Mouse (Mus musculus) thymus, postnatal 10 days (tissue): ENCODE measurements at regions not wholly inside any gene's neighbourhood (a gene's known extent, or its start where the extent isn't known, plus 50 kb on each side); places are given as distances from the start of the nearest gene placed in this dataset.
"Not testable (repeated sequence)": the region's sequence is repeated elsewhere in the genome, so short reads cannot be mapped to it uniquely, and the experiment has no call there.

ENCODE experiments used
- DNase-seq, 2 experiments: peaks; one replicate each; pipeline ENCODE4 v3.0.0; 2021; ENCODE audit warnings: low spot score in 2 of 2

- DNase-seq, result no peak
Measured at GRCm38 (mm10) chr13:31050160-31050788, 76.3 kb downstream of the Gm5447 start.

GRCm38 (mm10) chr13:31051586-31051985, 77.6 kb downstream of the Gm5447 start:
- not testable (repeated sequence) for DNase-seq

DNA sequence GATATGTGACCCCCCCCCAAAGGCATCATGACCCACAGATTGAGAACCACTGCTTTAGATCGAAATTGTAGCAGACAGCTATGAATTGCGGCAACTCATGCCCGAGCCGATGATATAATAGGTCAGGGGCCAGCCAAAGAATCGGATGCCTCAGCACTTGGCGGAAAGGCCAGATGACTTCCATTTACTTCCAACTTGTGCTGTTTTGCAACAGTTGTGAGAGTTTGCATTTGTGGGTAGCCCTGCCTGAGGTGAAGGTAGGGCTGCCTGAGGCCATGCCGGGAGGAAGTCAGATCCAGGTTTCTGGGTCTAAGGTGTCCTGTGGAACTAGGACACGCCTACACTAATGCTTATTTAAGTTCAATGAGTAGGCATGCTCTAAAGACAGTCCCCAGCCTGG, 80.4 kb downstream of the Gm5447 start:
- DNase-seq, result no peak

- no peak for DNase-seq
Measured at GRCm38 (mm10) chr13:31055376-31056083, 81.5 kb downstream of the Gm5447 start.

DNA sequence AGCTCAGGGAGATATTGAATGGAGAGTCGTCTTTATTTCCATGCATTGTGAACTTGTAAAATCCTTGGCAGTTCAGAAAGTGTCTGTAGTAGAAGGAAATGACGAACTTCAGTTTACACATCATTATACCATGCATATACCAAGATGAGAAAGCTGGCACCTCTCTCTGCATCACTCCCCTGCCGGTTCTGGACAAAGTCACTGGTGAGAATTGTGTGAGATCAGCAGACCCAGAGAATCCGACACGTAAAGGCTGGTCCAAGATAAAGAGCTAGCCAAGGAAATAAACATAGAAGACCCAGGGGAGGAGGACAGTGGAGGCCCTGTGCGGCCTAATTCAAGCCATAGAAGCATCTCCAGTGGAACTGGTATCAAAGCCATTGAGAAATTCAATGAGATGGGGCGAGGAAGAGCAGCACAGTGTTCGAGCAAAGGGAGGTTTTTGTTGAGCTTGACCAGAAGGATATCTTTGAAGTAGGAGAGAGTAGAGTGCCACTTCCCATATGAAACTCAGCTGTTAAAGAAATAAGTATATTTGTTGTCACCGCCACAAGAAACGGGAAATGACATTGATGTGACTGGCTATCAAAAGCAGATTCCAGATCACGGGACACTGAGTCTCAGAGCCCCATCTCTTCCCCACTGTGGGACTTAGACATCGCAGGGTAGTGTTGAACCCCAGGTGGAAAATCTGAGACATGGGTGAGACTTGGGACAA, 82.3 kb downstream of the Gm5447 start:
- DNase-seq, result no peak

GRCm38 (mm10) chr13:31060916-31061431, 87.0 kb downstream of the Gm5447 start:
- DNase-seq, result no peak

DNA sequence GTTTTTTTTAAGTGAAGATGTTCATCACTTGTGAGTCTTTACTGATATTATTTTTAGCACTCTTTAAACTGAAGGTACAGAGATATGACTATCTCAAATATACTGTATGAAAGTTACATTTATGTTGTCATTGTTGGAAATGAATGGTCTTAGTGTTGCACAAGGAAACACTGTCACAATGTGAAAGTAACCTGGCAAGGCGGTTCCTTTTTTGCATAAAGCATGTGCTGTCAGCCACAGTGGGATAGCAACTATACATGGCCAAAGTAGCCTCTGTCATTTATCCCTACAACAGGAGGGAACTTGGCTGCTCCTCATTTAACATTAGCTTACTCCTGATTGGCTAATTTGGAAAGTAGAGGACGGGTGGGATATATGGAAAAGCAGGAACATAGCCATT, 94.3 kb downstream of the Gm5447 start:
- no peak for DNase-seq

DNA sequence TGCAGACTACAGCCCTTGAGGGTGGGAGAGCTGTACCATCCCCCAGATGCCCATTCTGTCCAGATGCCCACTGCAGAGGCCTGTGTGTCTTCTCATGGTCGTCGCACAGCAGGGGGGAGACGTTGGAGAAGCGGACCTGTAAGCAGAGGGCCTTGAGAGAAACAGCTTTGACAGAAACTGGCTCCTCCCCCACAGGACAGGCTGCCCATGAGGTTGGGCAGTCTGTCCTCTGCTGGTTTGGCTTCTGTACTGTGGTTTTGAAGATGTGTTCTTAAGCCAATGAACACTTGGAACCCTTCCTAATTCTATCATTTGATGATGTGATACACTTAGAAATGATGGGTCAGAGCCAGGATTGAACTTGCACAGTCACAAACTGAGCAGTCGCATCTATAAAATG, 102.5 kb downstream of the Gm5447 start:
- DNase-seq, result no peak

GRCm38 (mm10) chr13:31078751-31079150, 104.7 kb downstream of the Gm5447 start:
- no peak for DNase-seq

- no peak for DNase-seq
Measured at GRCm38 (mm10) chr13:31080215-31080614, 106.2 kb downstream of the Gm5447 start.

GRCm38 (mm10) chr13:31082448-31083140, 108.6 kb downstream of the Gm5447 start:
- DNase-seq, result peak; percentile 5 to 53

DNA sequence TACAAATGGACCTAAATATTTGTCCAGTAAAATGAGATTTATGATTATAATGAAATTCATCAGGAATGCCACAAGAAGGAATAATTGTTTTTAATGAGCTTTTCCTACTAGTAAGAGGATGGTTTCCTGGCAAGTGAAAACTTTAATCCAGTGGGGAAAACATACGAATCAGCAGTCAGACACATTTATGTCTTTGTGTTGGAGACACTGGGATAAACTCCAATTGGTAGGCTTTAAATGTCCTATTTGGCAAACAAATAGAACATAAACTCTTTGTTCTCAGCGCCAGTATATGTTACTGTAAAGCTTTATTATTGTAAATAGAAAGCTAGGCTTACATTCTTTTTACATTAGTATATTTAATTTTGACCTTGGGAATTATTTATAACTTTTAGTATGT, 127.0 kb downstream of the Gm5447 start:
- no peak for DNase-seq

DNA sequence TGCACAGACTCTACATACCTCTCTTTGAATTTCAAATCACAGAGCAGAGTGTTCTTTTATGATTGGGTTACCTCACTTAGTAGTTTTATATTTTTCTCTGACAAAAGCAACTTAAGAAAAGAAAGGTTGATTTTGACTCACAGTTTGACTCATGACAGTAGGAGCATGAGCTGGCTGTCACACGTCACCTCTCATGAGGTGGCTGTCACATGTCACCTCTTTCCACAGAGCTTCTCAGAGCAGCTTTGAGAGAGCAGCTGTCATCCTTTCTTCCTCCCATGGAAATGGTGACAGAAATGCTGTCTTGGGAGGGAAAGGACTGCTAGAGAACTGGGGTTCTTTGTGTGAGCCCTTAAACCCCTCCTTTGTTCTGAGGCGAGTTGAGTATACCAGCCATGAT, 133.4 kb downstream of the Gm5447 start:
- no peak for DNase-seq

GRCm38 (mm10) chr13:31109231-31109630, 135.2 kb downstream of the Gm5447 start:
- DNase-seq, result no peak

DNA sequence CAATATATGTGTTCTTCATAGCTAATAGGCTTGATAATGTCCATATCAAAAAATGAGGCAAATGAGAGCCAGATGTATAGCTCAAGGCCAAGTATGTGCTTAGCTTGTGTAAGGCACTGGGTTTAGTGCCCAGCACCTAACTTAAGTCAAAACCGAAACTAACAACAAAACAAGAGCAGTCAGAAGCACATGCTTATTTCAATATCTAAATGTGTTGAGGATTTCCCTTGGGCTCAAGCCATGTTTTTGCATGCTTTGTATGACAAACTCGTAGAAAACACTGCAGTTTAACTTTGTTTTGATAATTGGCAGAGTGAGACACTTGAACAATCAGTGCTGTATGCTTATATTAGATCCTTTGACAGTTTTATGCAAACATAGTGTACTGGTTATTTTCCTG, 148.7 kb downstream of the Gm5447 start:
- DNase-seq, result no peak

- DNase-seq, result no peak
Measured at GRCm38 (mm10) chr13:31124547-31125216, 150.7 kb downstream of the Gm5447 start.

GRCm38 (mm10) chr13:31132501-31132900, 158.5 kb downstream of the Gm5447 start:
- no peak for DNase-seq

- DNase-seq, result no peak
Measured at GRCm38 (mm10) chr13:31139686-31140085, 165.7 kb downstream of the Gm5447 start.

DNA sequence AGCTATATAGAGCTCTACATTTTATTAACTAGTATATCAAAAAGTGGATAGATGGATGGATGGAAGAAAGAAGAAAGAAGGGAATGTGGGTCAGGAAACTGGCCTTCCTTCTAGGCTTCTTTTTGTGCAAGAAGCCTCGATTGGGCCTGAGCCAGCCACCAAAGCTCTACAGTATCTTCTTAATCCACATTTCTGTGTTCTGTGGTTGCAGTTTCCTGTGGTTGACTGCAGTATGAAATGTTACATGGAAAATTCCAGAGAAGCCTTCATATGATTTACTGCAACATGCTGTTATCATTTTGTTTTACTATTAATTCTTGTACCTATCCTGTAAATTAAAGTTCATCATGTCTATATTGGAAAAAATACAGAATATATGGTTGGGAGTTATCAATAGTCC, 173.3 kb downstream of the Gm5447 start:
- no peak for DNase-seq

GRCm38 (mm10) chr13:31154066-31154465, 180.1 kb downstream of the Gm5447 start:
- DNase-seq, result no peak

DNA sequence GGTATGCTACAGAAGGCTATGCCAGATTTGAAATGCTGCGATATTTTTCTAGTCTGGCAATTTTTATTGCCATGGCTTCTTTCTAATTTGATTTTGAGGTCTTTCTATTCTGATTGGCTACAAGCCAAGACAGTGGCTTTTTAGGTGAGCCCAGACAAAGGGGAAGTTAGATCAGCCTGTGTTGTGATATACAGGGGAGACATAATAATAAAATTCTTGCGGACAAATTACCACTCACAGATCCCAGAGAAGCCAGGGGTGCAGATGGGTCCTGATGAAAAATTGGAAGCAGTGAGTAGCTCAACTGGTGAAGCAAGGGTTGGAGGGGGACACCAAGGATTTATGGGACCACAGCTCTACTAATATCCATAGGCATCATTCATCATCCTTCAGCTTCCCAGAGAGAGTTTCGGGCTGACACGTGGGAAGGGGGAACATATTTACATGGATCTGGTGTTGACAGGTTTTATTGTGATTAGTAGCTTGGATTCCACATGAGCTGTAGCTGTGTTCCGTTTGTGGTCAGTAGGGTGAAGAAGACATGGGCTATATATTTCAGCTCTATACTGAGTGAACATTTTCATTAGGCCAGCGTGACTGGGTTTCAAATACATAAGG, 190.0 kb downstream of the Gm5447 start:
- no peak for DNase-seq
